Mouse (Mus musculus) hindbrain, embryonic 14.5 days (tissue): ENCODE measurements around the gene Dhps. TPM values are rescaled to one million over a fixed set of nuclear protein-coding genes. Genes with fewer than 3 reads are reported as not detected.
"Not testable (repeated sequence)": the region's sequence is repeated elsewhere in the genome, so short reads cannot be mapped to it uniquely, and the experiment has no call there.

Experiments
- ATAC-seq: fragments of 200-750 bp; cut with Nextera tagmentation; 2 replicates; pipeline ENCODE4 v1.8.0; 2017; ENCODE audit warnings: moderate number of reproducible peaks, mild to moderate bottlenecking, moderate TSS enrichment, moderate library complexity; ENCODE audit not compliant: low FRiP score
- DNase-seq: peaks from one replicate; pipeline ENCODE4 v3.0.0-alpha.2; 2015; ENCODE audit warnings: low spot score
- H3K27ac ChIP-seq: fragments of 300-500 bp; sonication (generic); 2 replicates; pipeline ENCODE4 v1.5.1; 2014; ENCODE audit warnings: mild to moderate bottlenecking, moderate library complexity
- H3K27me3 ChIP-seq: fragments of 300-500 bp; sonication (generic); 2 replicates; pipeline ENCODE4 v1.6.1; 2014; ENCODE audit warnings: mild to moderate bottlenecking, low read length, mixed read lengths; ENCODE audit not compliant: control insufficient read depth, insufficient read depth
- H3K36me3 ChIP-seq: fragments of 300-500 bp; sonication (generic); replicated peaks from 2 replicates; pipeline ENCODE4 v1.6.1; 2014; ENCODE audit not compliant: control insufficient read depth, insufficient read depth
- H3K4me1 ChIP-seq: fragments of 300-500 bp; sonication (generic); replicated peaks from 2 replicates; pipeline ENCODE4 v1.6.1; 2014; ENCODE audit warnings: antibody characterized with exemption, low read length, mixed read lengths; ENCODE audit not compliant: control insufficient read depth, insufficient read depth
- H3K4me2 ChIP-seq: fragments of 300-500 bp; sonication (generic); replicated peaks from 2 replicates; pipeline ENCODE4 v1.6.1; 2014; ENCODE audit warnings: mild to moderate bottlenecking, moderate library complexity
- H3K4me3 ChIP-seq: fragments of 300-500 bp; sonication (generic); replicated peaks from 2 replicates; pipeline ENCODE4 v1.5.1; 2014; ENCODE audit warnings: mild to moderate bottlenecking, low read length
- H3K9ac ChIP-seq: fragments of 300-500 bp; sonication (generic); 2 replicates; pipeline ENCODE4 v1.6.1; 2014
- H3K9me3 ChIP-seq: fragments of 300-500 bp; sonication (generic); 2 replicates; pipeline ENCODE4 v1.6.1; 2016; ENCODE audit warnings: low read length; ENCODE audit not compliant: control insufficient read depth
- WGBS: fragments of 180-500 bp; shearing (Covaris S2); extraction: QIAGEN DNeasy Blood & Tissue Kit; methylation state at CpG from one replicate; pipeline ENCODE4 v1.1.7; 2014; 5-methylcytosine and 5-hydroxymethylcytosine counted together
- polyA plus RNA-seq: library from polyadenylated mRNA; unstranded; fragments of >200 nt; fragmentation: Nextera tagmentation; extraction: Ambion mirVana; gene quantifications from 2 replicates; pipeline ENCODE4 v1.2.1, GENCODE M21; 2014

Gene Dhps
- polyA plus RNA-seq, 1 experiment from 2014 or later = 113 TPM

DNA sequence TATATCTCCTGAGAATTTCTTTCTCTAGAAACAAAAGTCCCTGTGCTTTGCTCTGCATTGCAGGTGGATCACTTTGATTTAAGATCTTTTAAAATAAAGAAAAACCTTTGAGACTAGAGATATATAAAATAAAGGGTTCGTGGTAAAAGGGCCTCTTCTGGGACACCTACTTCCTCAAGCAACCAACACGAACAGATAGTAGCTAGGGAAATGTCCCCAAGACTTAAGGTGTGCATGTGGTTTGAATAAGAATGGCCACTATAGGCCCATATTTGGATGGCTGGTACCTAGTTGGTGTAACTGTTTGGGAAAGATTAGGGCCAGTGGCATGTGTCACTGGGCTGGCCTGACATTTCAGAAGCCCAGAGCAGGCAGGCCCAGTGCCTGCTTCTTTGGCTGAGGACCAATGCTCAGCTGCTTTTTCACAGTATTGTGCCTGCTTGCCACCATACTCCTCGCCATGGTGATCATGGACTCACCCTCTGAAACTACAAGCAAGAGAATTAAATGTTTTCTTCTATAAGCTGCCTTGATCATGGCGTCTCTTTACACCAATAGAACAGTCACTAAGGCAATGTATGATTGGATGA lies 28.6 kb downstream of the Dhps start:
- WGBS = 93% methylated on average over 4 of the region's 4 CpGs
- no peaks in the 10 kb centered on the region for H3K9me3 ChIP-seq

DNA sequence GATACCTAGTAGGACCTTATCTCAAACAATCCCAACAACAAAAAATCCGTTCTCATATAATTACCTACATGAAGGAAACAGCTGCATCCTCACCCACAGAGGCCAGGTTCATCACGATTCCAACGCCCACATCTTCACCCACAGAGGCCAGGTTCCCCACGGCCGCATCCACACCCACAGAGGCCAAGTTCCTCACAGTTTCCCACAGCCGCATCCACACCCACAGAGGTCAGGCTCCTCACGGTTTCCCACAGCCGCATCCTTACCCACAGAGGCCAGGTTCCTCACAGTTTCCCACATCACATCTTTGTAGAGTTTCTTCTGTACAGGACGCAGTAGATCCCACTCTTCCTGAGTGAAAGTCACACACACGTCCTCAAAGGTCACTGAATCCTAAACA lies 41.7 kb downstream of the Dhps start:
- no peak overlapping the region for H3K9ac ChIP-seq
- no peaks in the 10 kb centered on the region for H3K4me1 ChIP-seq
- DNase-seq = no peak
- 96% methylated on average over 10 of the region's 10 CpGs for WGBS
- no peaks in the 10 kb centered on the region for H3K9me3 ChIP-seq
- ATAC-seq = no peak
- H3K36me3 ChIP-seq = peaks cover 30% of the 10 kb centered on the region
- no peaks in the 10 kb centered on the region for H3K27me3 ChIP-seq
- no peak overlapping the region for H3K27ac ChIP-seq
- H3K4me3 ChIP-seq = no peak overlapping the region
- no peak overlapping the region for H3K4me2 ChIP-seq

More for the DNA sequence above, 28.6 kb downstream of the Dhps start:
- DNase-seq (no peak), ATAC-seq (no peak)
- Histone ChIP-seq H3K4me3 (no peak overlapping the region), H3K9ac (no peak overlapping the region), H3K27ac (no peak overlapping the region), H3K4me2 (no peak overlapping the region), H3K27me3 (no peaks in the 10 kb centered on the region), H3K4me1 (no peaks in the 10 kb centered on the region), H3K36me3 (peaks cover 38% of the 10 kb centered on the region)

DNA sequence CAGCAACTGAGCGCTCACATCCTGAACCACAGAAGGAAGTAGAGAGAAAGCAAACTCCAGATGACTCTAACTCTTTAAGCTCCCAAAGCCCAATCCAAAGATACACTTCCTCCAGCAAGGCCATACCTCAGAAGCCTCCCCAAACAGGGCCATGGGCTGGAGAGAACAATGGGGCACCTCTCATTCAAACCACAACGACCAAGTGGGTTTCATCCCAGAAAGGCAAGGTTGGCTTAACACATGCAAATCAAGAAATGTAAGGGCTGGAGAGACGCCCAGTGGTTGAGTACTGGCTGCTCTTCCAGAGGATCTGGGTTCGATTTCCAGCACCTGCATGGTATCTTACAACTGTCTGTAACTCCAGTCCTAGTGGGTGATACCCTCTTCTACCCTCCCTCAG lies 43.9 kb downstream of the Dhps start:
- Histone ChIP-seq H3K4me1 (0 out of 2 replicates have a peak, but pooled peaks cover 3% of the 10 kb centered on the region), H3K4me3 (no peak overlapping the region), H3K9me3 (no peaks in the 10 kb centered on the region), H3K36me3 (peaks cover 15% of the 10 kb centered on the region), H3K27ac (no peak overlapping the region), H3K27me3 (no peaks in the 10 kb centered on the region), H3K4me2 (no peak overlapping the region), H3K9ac (no peak overlapping the region)
- DNase-seq (no peak), ATAC-seq (no peak)
- 75% methylated on average over 4 of the region's 4 CpGs for WGBS

DNA sequence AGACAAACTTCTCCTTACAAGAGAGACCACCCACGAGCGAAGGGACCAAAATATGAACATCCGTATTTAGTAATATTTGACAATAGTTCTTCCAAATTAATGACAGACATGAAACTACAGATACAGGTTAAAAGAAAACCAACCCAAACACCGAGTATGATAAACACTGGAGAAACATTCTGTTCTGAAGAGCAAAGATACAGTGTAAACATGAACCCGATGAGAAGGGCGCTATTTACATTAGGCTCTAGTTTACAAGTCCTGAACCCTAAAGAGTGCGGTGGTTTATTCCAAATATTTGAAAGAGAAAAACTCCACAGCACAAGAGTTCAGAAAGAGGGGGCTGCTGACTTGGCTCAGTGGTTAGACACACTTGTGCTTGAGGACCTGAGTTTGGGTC lies 45.4 kb downstream of the Dhps start:
- no peaks in the 10 kb centered on the region for H3K27me3 ChIP-seq
- no peaks in the 10 kb centered on the region for H3K9me3 ChIP-seq
- 0 out of 2 replicates have a peak, but pooled peaks cover 3% of the 10 kb centered on the region for H3K4me1 ChIP-seq
- 95% methylated on average over 7 of the region's 7 CpGs for WGBS
- H3K36me3 ChIP-seq = no peaks in the 10 kb centered on the region; the same call in 1 of the 2 replicates
- H3K4me2 ChIP-seq = no peak overlapping the region
- H3K4me3 ChIP-seq = no peak overlapping the region
- H3K27ac ChIP-seq = no peak overlapping the region
- H3K9ac ChIP-seq = no peak overlapping the region
- no peak for DNase-seq
- ATAC-seq = no peak

DNA sequence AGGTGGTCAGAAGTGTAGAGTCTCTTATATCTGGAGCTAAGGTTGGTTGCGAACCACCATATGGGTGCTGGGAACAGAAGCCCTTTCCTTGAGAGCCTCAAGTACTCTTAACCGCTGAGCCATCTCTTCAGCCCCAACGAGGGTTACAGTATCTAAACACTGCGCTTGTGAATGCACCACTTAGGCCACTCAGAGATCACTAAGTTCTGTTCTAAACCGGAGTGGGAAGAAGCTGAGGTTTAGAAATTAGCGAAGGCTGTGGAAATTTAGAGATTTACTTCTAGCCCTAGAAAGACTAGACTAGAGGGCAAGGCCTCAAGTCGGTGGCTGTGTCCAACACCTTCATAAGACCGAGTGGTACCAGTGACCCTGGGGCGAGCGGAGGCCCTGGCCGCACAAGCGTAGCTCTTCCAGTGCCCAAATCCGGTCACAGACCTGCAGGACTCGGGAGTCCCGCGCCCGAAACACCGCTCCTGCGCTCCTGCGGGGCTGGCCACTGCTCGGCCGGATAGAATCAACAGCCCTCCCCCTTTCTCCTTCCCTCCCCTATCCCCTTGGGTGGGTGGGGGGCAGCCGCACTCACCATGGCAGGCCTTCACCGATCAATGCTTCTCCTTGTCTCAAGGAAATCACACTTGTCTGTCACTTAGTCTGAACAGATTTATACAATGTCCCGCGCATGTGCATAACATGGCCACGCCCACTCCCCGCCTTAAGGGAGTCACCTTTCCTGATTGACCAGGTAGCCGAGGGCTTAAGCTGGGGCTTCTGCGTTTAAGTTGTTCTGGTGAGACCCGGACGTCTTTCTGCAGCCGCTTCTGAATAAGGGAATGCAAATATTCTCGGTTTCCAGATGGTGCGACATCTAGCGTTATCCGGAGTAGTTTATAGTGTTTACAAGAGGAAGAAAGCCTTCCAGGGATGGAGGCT lies 47.8 kb downstream of the Dhps start:
- peak; percentile 86 for ATAC-seq
- Histone ChIP-seq H3K27me3 (no peaks in the 10 kb centered on the region), H3K9ac (peak overlapping the region; percentile 76), H3K27ac (peak overlapping the region; percentile 48), H3K4me2 (peak overlapping the region; percentile 70), H3K4me3 (peak overlapping the region; percentile 57), H3K4me1 (0 out of 2 replicates have a peak, but pooled peaks cover 3% of the 10 kb centered on the region), H3K36me3 (no peaks in the 10 kb centered on the region), H3K9me3 (no peaks in the 10 kb centered on the region)
- WGBS = 8% methylated on average over 37 of the region's 37 CpGs
- DNase-seq = peak; percentile 84

DNA sequence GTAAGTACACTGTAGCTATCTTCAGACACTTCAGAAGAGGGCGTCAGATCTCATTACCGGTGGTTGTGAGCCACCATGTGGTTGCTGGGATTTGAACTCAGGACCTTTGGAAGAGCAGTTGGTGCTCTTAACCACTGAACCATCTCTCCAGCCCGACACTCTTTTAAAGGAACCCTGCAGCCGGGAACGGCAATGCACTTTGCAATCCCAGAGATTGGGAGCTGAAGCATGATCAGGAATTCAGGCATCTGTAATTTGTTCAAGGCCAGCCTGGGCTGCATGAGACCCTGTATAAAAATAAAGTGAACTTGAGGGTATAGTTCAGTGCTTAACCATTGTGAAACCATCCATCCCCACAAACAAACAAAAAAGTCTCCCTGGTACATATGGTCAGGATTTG lies 48.7 kb downstream of the Dhps start:
- H3K4me1 ChIP-seq, ATAC-seq, H3K36me3 ChIP-seq, H3K4me2 ChIP-seq, H3K4me3 ChIP-seq, DNase-seq, H3K27ac ChIP-seq, H3K9ac ChIP-seq, H3K27me3 ChIP-seq, H3K9me3 ChIP-seq: not testable (repeated sequence)
- WGBS = 83% methylated on average over 5 of the region's 5 CpGs

DNA sequence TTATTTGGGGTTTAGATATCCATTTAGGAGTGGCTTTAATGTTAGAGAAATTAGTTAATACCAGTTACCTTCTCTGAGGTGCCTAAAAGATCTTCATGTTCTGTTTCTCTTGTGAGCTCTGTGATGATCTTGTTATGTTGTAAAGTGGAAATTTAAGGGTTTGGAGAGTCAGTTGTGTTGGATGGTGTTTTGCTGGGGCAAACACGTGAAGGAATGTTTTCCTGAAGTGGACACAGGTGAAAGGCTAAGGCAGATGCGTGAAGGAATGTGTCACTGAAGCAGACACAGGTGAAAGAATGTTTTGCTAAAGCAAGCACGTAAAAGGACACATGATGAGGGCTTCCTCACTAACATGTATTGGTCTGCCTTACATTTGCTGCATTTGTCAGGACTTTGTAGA lies 51.4 kb downstream of the Dhps start, which contains the start of gene Zfp791:
Gene Zfp791 (minus strand): TSS at position 101 of the 400 bp plus-strand sequence.
- 76% methylated on average over 3 of the region's 3 CpGs for WGBS
- DNase-seq (no peak), ATAC-seq (no peak)
- no peaks in the 10 kb centered on the region for H3K9me3 ChIP-seq
- H3K4me3 ChIP-seq = no peak within 1 kb of the TSS
- no peak within 1 kb of the TSS for H3K27ac ChIP-seq
- H3K27me3 ChIP-seq = no peaks in the 10 kb centered on the region
- 0 out of 2 replicates have a peak, but pooled peaks cover 3% of the 10 kb centered on the region for H3K4me1 ChIP-seq
- H3K9ac ChIP-seq = no peak within 1 kb of the TSS
- no peak within 1 kb of the TSS for H3K4me2 ChIP-seq
- no peaks in the 10 kb centered on the region for H3K36me3 ChIP-seq

DNA sequence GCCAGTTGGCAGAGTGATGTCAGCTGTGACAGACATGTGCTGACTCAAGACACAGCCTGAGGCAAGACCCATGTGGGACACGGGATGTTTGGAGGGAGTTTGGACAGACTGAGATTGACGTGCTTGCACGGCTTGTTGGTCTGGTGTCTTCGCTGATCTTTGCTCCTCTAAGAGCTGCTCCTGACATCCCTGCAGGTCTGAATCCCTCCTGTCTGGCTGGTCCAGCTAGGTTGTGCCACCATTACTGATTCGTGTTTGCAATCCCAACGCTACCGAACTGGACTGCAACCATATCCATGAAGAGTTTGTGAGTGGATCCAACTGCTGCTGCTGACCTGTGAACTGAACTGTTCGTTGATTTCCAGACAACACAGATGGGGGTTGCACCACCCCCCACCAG lies 52.1 kb downstream of the Dhps start:
- no peaks in the 10 kb centered on the region for H3K9me3 ChIP-seq
- peak; percentile 19 for DNase-seq
- ATAC-seq = no peak
- 0 out of 2 replicates have a peak, but pooled peaks cover 3% of the 10 kb centered on the region for H3K4me1 ChIP-seq
- WGBS = 94% methylated on average over 8 of the region's 8 CpGs
- H3K27ac ChIP-seq = no peak overlapping the region
- no peaks in the 10 kb centered on the region for H3K36me3 ChIP-seq
- H3K4me2 ChIP-seq = no peak overlapping the region
- H3K4me3 ChIP-seq = no peak overlapping the region
- no peaks in the 10 kb centered on the region for H3K27me3 ChIP-seq
- H3K9ac ChIP-seq = no peak overlapping the region
